Mouse (Mus musculus): ENCODE data around the gene Taar7b. TPM values are rescaled to one million over a fixed set of nuclear protein-coding genes. Genes with fewer than 3 reads are reported as not detected.

The Taar7b gene
- total RNA-seq (2012; rRNA removed) = not detected in 2 replicates
- not detected for polyA plus RNA-seq (2012; ENCODE audit: insufficient read depth in 1 of 2, insufficient read length in 2 of 2, low read depth in 1 of 2, low replicate concordance in 2 of 2, missing spikeins in 1 of 2)

DNA sequence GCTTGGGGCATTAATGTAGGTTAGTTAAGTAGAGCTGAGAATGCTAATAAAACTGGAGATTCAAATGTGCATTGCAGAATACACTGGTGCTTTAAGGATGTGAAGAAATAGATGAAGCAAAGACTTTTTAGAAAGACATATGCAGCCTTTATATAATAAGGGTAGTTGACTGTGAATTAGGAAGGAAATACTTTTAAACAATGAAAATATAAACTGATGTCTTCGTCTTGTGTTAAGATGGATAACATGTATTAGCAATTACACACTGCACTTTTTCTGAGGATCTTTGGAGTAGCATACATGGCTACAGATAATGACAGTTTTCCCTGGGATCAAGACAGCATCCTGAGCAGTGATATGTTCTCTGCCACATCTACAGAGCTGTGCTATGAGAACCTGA is at the start of gene Taar7b:
Taar7b (plus strand) TSS at position 301 of the 400 bp plus-strand sequence.
- no peak within 1 kb of the TSS for H3K27ac ChIP-seq (ENCODE audit: control insufficient read depth, low read depth, low read length)
- no peaks in the 10 kb centered on the region for H3K79me2 ChIP-seq (ENCODE audit: control insufficient read depth, insufficient read depth, low read length, poor library complexity)
- H3K9me3 ChIP-seq (replicated peaks; ENCODE audit: insufficient read depth, low read length) = no peaks in the 10 kb centered on the region
- no peak for DNase-seq (ENCODE audit: low read depth, low spot score)
- no peaks in the 10 kb centered on the region for H3K36me3 ChIP-seq (ENCODE audit: control insufficient read depth in 1 of 2, insufficient read depth in 2 of 2, low read length in 2 of 2)
- TF ChIP-seq CTCF (IDR thresholded peaks at IDR 0.05 in 2 of 3, conservative IDR thresholded peaks at IDR 0.05 in 1 of 3; ENCODE audit: control insufficient read depth in 1 of 3, insufficient read depth in 1 of 3, low read depth in 2 of 3, low read length in 3 of 3, poor library complexity in 1 of 3, severe bottlenecking in 1 of 3) = no peak
- TF ChIP-seq MAFK (IDR thresholded peaks at IDR 0.05; ENCODE audit: borderline replicate concordance, low read depth, low read length) = no peak
- TF ChIP-seq NRF1 (IDR thresholded peaks at IDR 0.05; ENCODE audit: insufficient read depth, low read depth, low read length, poor library complexity, severe bottlenecking) = no peak
- TF ChIP-seq ZC3H11A (IDR thresholded peaks at IDR 0.05; ENCODE audit: low read depth, low read length) = no peak
- no peak for TF ChIP-seq UBTF (IDR thresholded peaks at IDR 0.05; ENCODE audit: borderline replicate concordance, insufficient read depth, low read depth, low read length)
- TF ChIP-seq JUND (IDR thresholded peaks at IDR 0.05; ENCODE audit: low read depth, low read length) = no peak
- TF ChIP-seq E2F4 (IDR thresholded peaks at IDR 0.05; ENCODE audit: borderline replicate concordance, low read depth, low read length) = no peak
- TF ChIP-seq MAZ (IDR thresholded peaks at IDR 0.05; ENCODE audit: low read depth, low read length) = no peak
- no peak for TF ChIP-seq TAL1 (IDR thresholded peaks at IDR 0.05; ENCODE audit: low read length)
- TF ChIP-seq KAT2A (conservative IDR thresholded peaks at IDR 0.05; ENCODE audit: low read depth, low read length) = no peak
- TF ChIP-seq HCFC1 (IDR thresholded peaks at IDR 0.05; ENCODE audit: low read depth, low read length) = no peak
- no peak for TF ChIP-seq ETS1 (IDR thresholded peaks at IDR 0.05; ENCODE audit: low read depth, low read length)
- TF ChIP-seq ELF1 (IDR thresholded peaks at IDR 0.05; ENCODE audit: low read depth, low read length) = no peak
- TF ChIP-seq TCF12 (IDR thresholded peaks at IDR 0.05; ENCODE audit: low read depth, low read length) = no peak
- TF ChIP-seq CHD2 (IDR thresholded peaks at IDR 0.05; ENCODE audit: low read length) = no peak
- no peak within 1 kb of the TSS for H3K9ac ChIP-seq (ENCODE audit: control insufficient read depth, low read depth, low read length, poor library complexity, severe bottlenecking)
- H3K4me1 ChIP-seq (ENCODE audit: control insufficient read depth in 1 of 2, insufficient read depth in 2 of 2, low read length in 2 of 2) = no peaks in the 10 kb centered on the region
- H3K27me3 ChIP-seq (ENCODE audit: control insufficient read depth in 1 of 2, insufficient read depth in 2 of 2, low read length in 2 of 2) = no peaks in the 10 kb centered on the region; a peak in 1 of 4 replicates
- H3K4me3 ChIP-seq (ENCODE audit: control insufficient read depth in 1 of 2, insufficient read depth in 1 of 2, low read depth in 2 of 2, low read length in 2 of 2) = no peak within 1 kb of the TSS

DNA sequence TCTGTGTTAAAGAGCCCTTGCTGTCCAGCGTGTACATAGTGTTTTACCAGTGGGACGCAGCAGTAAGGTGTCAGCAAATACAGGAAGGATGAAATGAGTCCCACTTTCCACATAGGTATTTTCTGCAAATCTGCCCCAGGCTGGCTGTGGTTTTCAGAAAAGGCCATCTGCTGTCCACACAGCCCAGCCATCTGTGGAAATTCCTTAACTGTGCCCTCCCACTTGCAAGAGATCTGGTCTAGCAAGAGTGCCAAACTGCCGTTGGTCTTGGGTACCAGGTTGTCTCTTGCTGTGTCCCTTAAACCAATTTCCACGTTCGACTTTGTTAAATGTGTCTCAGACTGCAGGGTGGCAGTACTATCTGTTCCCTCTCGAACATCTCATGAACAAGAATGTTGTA is 48.0 kb upstream of the Taar7b start:
- no peak overlapping the region for H3K4me3 ChIP-seq (ENCODE audit: control insufficient read depth in 1 of 2, insufficient read depth in 1 of 2, low read depth in 2 of 2, low read length in 2 of 2)
- no peak for DNase-seq (ENCODE audit: low read depth, low spot score)
- TF ChIP-seq ETS1 (IDR thresholded peaks at IDR 0.05; ENCODE audit: low read depth, low read length) (no peak), GABPA (IDR thresholded peaks at IDR 0.05; ENCODE audit: low read depth, low read length) (no peak), E2F4 (IDR thresholded peaks at IDR 0.05; ENCODE audit: borderline replicate concordance, low read depth, low read length) (no peak), CTCF (IDR thresholded peaks at IDR 0.05 in 2 of 3, conservative IDR thresholded peaks at IDR 0.05 in 1 of 3; ENCODE audit: control insufficient read depth in 1 of 3, insufficient read depth in 1 of 3, low read depth in 2 of 3, low read length in 3 of 3, poor library complexity in 1 of 3, severe bottlenecking in 1 of 3) (no peak), RAD21 (IDR thresholded peaks at IDR 0.05; ENCODE audit: low read depth, low read length) (no peak), TAL1 (IDR thresholded peaks at IDR 0.05; ENCODE audit: low read length) (no peak), CHD2 (IDR thresholded peaks at IDR 0.05; ENCODE audit: low read length) (no peak), ZNF384 (IDR thresholded peaks at IDR 0.05; ENCODE audit: low read depth, low read length) (no peak), USF2 (IDR thresholded peaks at IDR 0.05; ENCODE audit: borderline replicate concordance in 1 of 2, insufficient read depth in 1 of 2, low read depth in 1 of 2, low read length in 2 of 2) (no peak), TBP (IDR thresholded peaks at IDR 0.05; ENCODE audit: low read depth, low read length) (no peak), POLR2AphosphoS5 (IDR thresholded peaks at IDR 0.05; ENCODE audit: borderline replicate concordance, low read depth, low read length) (no peak), BHLHE40 (IDR thresholded peaks at IDR 0.05; ENCODE audit: borderline replicate concordance, low read depth, low read length) (no peak), MAZ (IDR thresholded peaks at IDR 0.05; ENCODE audit: low read depth, low read length) (no peak), GATA1 (IDR thresholded peaks at IDR 0.05; ENCODE audit: low read depth, low read length) (no peak), CHD1 (IDR thresholded peaks at IDR 0.05; ENCODE audit: low read depth, low read length) (no peak)
- H3K9me3 ChIP-seq (replicated peaks; ENCODE audit: insufficient read depth, low read length) = no peaks in the 10 kb centered on the region
- no peaks in the 10 kb centered on the region for H3K36me3 ChIP-seq (ENCODE audit: control insufficient read depth in 1 of 2, insufficient read depth in 2 of 2, low read length in 2 of 2)
- no peaks in the 10 kb centered on the region for H3K4me1 ChIP-seq (ENCODE audit: control insufficient read depth in 1 of 2, insufficient read depth in 2 of 2, low read length in 2 of 2)
- H3K27ac ChIP-seq (ENCODE audit: control insufficient read depth, low read depth, low read length) = no peak overlapping the region
- H3K27me3 ChIP-seq (ENCODE audit: control insufficient read depth in 1 of 2, insufficient read depth in 2 of 2, low read length in 2 of 2) = peaks cover 1 to 3% of the 10 kb centered on the region in 2 experiments; a peak in 2 of 4 replicates
- H3K79me2 ChIP-seq (ENCODE audit: control insufficient read depth, insufficient read depth, low read length, poor library complexity) = no peaks in the 10 kb centered on the region
- no peak overlapping the region for H3K9ac ChIP-seq (ENCODE audit: control insufficient read depth, low read depth, low read length, poor library complexity, severe bottlenecking)
